Mouse (Mus musculus) Patski (cell line): ENCODE results near the gene Pde11a. TPM values are rescaled to one million over a fixed set of nuclear protein-coding genes. Genes with fewer than 3 reads are reported as not detected.
A peak's percentile ranks its signal among the peaks of the same experiment; 100 is the strongest.

Experiments used
- ATAC-seq: fragments of 100-300 bp; one replicate; pipeline ENCODE4 v1.8.0; 2021
- CTCF ChIA-PET: fragments of 350-600 bp; sonication (Branson Sonifier 250); formaldehyde crosslinking; loops from one replicate; lab custom pipeline; 2022; ENCODE audit warnings: inconsistent platforms; lab: Charles Lee
- POLR2A ChIA-PET: fragments of 350-600 bp; sonication (Branson Sonifier 250); formaldehyde crosslinking; loops from one replicate; lab custom pipeline; 2022; ENCODE audit warnings: antibody characterized with exemption, inconsistent platforms; lab: Charles Lee
- DNase-seq: peaks from one replicate; pipeline ENCODE4 v3.0.0-alpha.2; 2011; ENCODE audit warnings: low read depth, low spot score
- H3K27me3 ChIP-seq: fragments of 371-371 bp; one replicate; pipeline ENCODE4 v1.5.1; 2021
- CTCF ChIP-seq: fragments of 100-300 bp; IDR thresholded peaks from one replicate; pipeline ENCODE4 v1.5.1; 2021
- in situ Hi-C: fragments of 300-500 bp; cut with MboI; formaldehyde crosslinking; loops from 3 replicates; pipeline ENCODE4 v1.11.1; 2018; ENCODE audit warnings: low pct_unique_long_range_greater_than_20kb, mixed read lengths
- polyA plus RNA-seq: library from polyadenylated mRNA; unstranded; gene quantifications from one replicate; pipeline ENCODE4 v1.2.3, GENCODE M21; 2021

The Pde11a gene
- polyA plus RNA-seq, 1 experiment from 2014 or later: 0.04 TPM

GRCm38 (mm10) chr2:76323185-76323875 is 15.2 kb downstream of the Pde11a start:
- in situ Hi-C loops: no loop called here
- no peak for TF ChIP-seq CTCF
- POLR2A ChIA-PET: no interaction called here
- peaks cover 28% of the 10 kb centered on the region for H3K27me3 ChIP-seq
- DNase-seq: no peak
- CTCF ChIA-PET: interaction anchor here (0.8 kb wide), 1 partner anchor 43 kb away, joined by 3 read pairs; no protein-coding TSS in a partner anchor
- ATAC-seq: no peak

GRCm38 (mm10) chr2:76320336-76320735 is 18.2 kb downstream of the Pde11a start:
- ATAC-seq (no peak), DNase-seq (no peak)
- CTCF ChIA-PET: no interaction called here
- POLR2A ChIA-PET: no interaction called here
- peaks cover 34% of the 10 kb centered on the region for H3K27me3 ChIP-seq
- no peak for TF ChIP-seq CTCF
- in situ Hi-C loops: no loop called here

GRCm38 (mm10) chr2:76319231-76319630 is 19.3 kb downstream of the Pde11a start:
- ATAC-seq: no peak
- DNase-seq: no peak
- no peak for TF ChIP-seq CTCF
- H3K27me3 ChIP-seq: peaks cover 29% of the 10 kb centered on the region
- POLR2A ChIA-PET: no interaction called here
- in situ Hi-C loops: no loop called here
- CTCF ChIA-PET: no interaction called here

- CTCF ChIA-PET: interaction anchor here (1.0 kb wide), 1 partner anchor 23 kb away, joined by 3 read pairs; no protein-coding TSS in a partner anchor
- in situ Hi-C loops: no loop called here
- no peak for DNase-seq
- no peak for ATAC-seq
- no peak for TF ChIP-seq CTCF
- H3K27me3 ChIP-seq: peaks cover 11% of the 10 kb centered on the region
- POLR2A ChIA-PET: interaction anchor here (0.7 kb wide), 1 partner anchor 192 kb away, joined by 3 read pairs; no protein-coding TSS in a partner anchor
These were observed 50.9 kb downstream of the Pde11a start for GRCm38 (mm10) chr2:76287671-76288070.

GRCm38 (mm10) chr2:76286288-76286740 is 52.3 kb downstream of the Pde11a start:
- peaks cover 14% of the 10 kb centered on the region for H3K27me3 ChIP-seq
- DNase-seq (no peak), ATAC-seq (no peak)
- ChIA-PET CTCF (no interaction called here), POLR2A (interaction anchor here (0.6 kb wide), 1 partner anchor 395 kb away, joined by 4 read pairs; no protein-coding TSS in a partner anchor)
- no peak for TF ChIP-seq CTCF
- in situ Hi-C loops: no loop called here

- peak; percentile 56 for TF ChIP-seq CTCF
- no peak for ATAC-seq
- POLR2A ChIA-PET: interaction anchor here (0.8 kb wide), 1 partner anchor 10 kb away, joined by 3 read pairs; no protein-coding TSS in a partner anchor
- peaks cover 8% of the 10 kb centered on the region for H3K27me3 ChIP-seq
- CTCF ChIA-PET: interaction anchor here (1.0 kb wide), 1 partner anchor 23 kb away, joined by 3 read pairs; no protein-coding TSS in a partner anchor
- DNase-seq: no peak
- in situ Hi-C loops: no loop called here
These were observed 53.4 kb downstream of the Pde11a start for GRCm38 (mm10) chr2:76285150-76285549.

GRCm38 (mm10) chr2:76283378-76284132 is 55.0 kb downstream of the Pde11a start:
- no peak for TF ChIP-seq CTCF
- ATAC-seq (no peak), DNase-seq (no peak)
- ChIA-PET CTCF (no interaction called here), POLR2A (no interaction called here)
- in situ Hi-C loops: no loop called here
- H3K27me3 ChIP-seq: peaks cover 7% of the 10 kb centered on the region

- ChIA-PET CTCF (interaction anchor here (1.0 kb wide), 1 partner anchor 10 kb away, joined by 3 read pairs; no protein-coding TSS in a partner anchor), POLR2A (no interaction called here)
- peaks cover 12% of the 10 kb centered on the region for H3K27me3 ChIP-seq
- DNase-seq: no peak
- TF ChIP-seq CTCF: no peak
- in situ Hi-C loops: loop anchor here (25.0 kb wide), 1 partner anchor 343 kb away; no protein-coding TSS in a partner anchor
- ATAC-seq: no peak
These were observed 69.1 kb downstream of the Pde11a start for GRCm38 (mm10) chr2:76269494-76269893.

- in situ Hi-C loops: loop anchor here (25.0 kb wide), 1 partner anchor 345 kb away; no protein-coding TSS in a partner anchor
- ChIA-PET POLR2A (no interaction called here), CTCF (no interaction called here)
- TF ChIP-seq CTCF: no peak
- DNase-seq (no peak), ATAC-seq (no peak)
- H3K27me3 ChIP-seq: peaks cover 3% of the 10 kb centered on the region
These were observed 71.2 kb downstream of the Pde11a start for GRCm38 (mm10) chr2:76267335-76267734.

GRCm38 (mm10) chr2:76266622-76267021 is 72.0 kb downstream of the Pde11a start:
- in situ Hi-C loops: loop anchor here (25.0 kb wide), 1 partner anchor 346 kb away; no protein-coding TSS in a partner anchor
- DNase-seq (no peak), ATAC-seq (no peak)
- ChIA-PET POLR2A (no interaction called here), CTCF (no interaction called here)
- H3K27me3 ChIP-seq: peaks cover 3% of the 10 kb centered on the region
- no peak for TF ChIP-seq CTCF
